ENCODE assay signal across 22 mouse cellular contexts in the genomic region with DNA sequence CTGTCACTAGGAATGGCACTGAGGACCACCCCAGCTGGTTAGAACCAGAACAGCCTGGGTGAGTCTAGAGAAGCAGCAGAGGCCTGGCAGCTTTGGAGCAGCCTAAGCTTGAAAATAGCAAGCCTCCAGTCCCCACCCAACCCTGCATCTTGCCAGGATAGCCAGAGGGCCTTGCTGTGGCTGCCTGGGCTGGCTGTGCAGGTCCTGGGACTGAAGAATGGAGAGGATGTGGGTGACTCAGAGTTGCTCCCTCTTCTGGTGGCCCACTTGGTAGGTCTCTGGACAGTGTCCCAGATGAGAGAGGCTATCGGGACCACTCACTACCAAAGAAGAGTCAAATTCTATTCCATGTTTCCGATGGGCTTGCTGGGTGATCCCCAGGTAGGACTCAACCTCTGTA. TPM values are rescaled to one million over a fixed set of nuclear protein-coding genes. Genes with fewer than 3 reads are reported as not detected.
DNase-seq lines count a peak whose midpoint lies in the region; ATAC-seq and TF ChIP-seq lines count a peak whose summit lies in the region.
"Had no signal": no experiment of that assay in that cellular context is flagged by ENCODE, and none has a peak within 500 bp of the region (broad histone marks: within the 10 kb centered on the region; RNA-seq: fewer than 3 reads in every experiment).

No protein-coding gene starts in this region.

- intact Hi-C loops in left cerebral cortex, postnatal 14 days (cut with DNase I) = no loop called here

- H3K9me3 ChIP-seq in ES-E14 (ENCODE audit: control insufficient read depth, insufficient read depth, low read depth, low read length) = no peaks in the 10 kb centered on the region
- H3K9me3 ChIP-seq in kidney, postnatal 0 days (replicated peaks; ENCODE audit: low read length) = no peaks in the 10 kb centered on the region
- H3K9me3 ChIP-seq: heart, embryonic 15.5 days; hindbrain, embryonic 12.5 days; neural tube, embryonic 12.5 days had no signal

- DNase-seq in layer of hippocampus, adult 2 months (ENCODE audit: low spot score in 2 of 2) = no peak
- no peak for DNase-seq in layer of hippocampus, postnatal 36 days
- peak; percentile 6 for DNase-seq in 3T3-L1 (ENCODE audit: low read depth, low spot score)
- peak; percentile 15 for DNase-seq in ES-E14 (ENCODE audit: low read depth, low spot score)
- no peak for DNase-seq in kidney, postnatal 0 days (ENCODE audit: low spot score)
- DNase-seq in left cerebral cortex, postnatal 14 days (ENCODE audit: low spot score in 2 of 2) = no peak
- DNase-seq: cerebellum, adult 11-12 months; gastrocnemius, adult 2 months; heart, adult 18-20 months; left cerebral cortex, postnatal 4 days; midbrain, embryonic 14.5 days; right cerebral cortex, postnatal 25 days had no signal

- TF ChIP-seq CTCF in layer of hippocampus, adult 2 months (conservative IDR thresholded peaks at IDR 0.05) = peak; percentile 34; the same call in 1 of the 2 replicates
- peak; percentile 53 for TF ChIP-seq CTCF in kidney, postnatal 0 days (IDR thresholded peaks at IDR 0.05; ENCODE audit: low read depth)

- in situ Hi-C loops in ES-E14 (cut with MboI; ENCODE audit: low sequenced_read_pairs in 2 of 2, unreplicated experiment in 2 of 2) = no loop called here

- no peak overlapping the region for H3K4me2 ChIP-seq in kidney, postnatal 0 days (ENCODE audit: low read length)
- H3K4me2 ChIP-seq: heart, embryonic 15.5 days; hindbrain, embryonic 12.5 days; neural tube, embryonic 12.5 days had no signal

- H3K4me3 ChIP-seq in layer of hippocampus, adult 2 months = no peak overlapping the region
- H3K4me3 ChIP-seq in ES-E14 (ENCODE audit: insufficient read depth in 1 of 2, low read depth in 1 of 2, low read length in 2 of 2, poor library complexity in 1 of 2, severe bottlenecking in 1 of 2) = no peak overlapping the region
- H3K4me3 ChIP-seq in kidney, postnatal 0 days (replicated peaks; ENCODE audit: low read depth, low read length) = no peak overlapping the region
- H3K4me3 ChIP-seq: gastrocnemius, adult 2 months; heart, embryonic 15.5 days; hindbrain, embryonic 12.5 days; neural tube, embryonic 12.5 days had no signal

- 93% methylated on average over 2 of the region's 2 CpGs for WGBS in kidney, postnatal 0 days

- H3K27ac ChIP-seq in layer of hippocampus, adult 2 months = no peak overlapping the region
- no peak overlapping the region for H3K27ac ChIP-seq in ES-E14 (ENCODE audit: insufficient read depth, low read depth, low read length, poor library complexity, severe bottlenecking)
- H3K27ac ChIP-seq in kidney, postnatal 0 days = no peak overlapping the region
- H3K27ac ChIP-seq: gastrocnemius, adult 2 months; heart, embryonic 15.5 days; hindbrain, embryonic 12.5 days; liver, embryonic 14.5 days; neural tube, embryonic 12.5 days had no signal

- no peak for ATAC-seq in kidney, postnatal 0 days (replicated peaks; ENCODE audit: low FRiP score, low read depth)
- no peak for ATAC-seq in cerebellum, adult (ENCODE audit: insufficient number of reproducible peaks, low FRiP score, low TSS enrichment)
- ATAC-seq: CD4-positive, CD25-positive, alpha-beta regulatory T cell, adult 4 months; forebrain, embryonic 16.5 days; Patski had no signal

- no peak overlapping the region for H3K9ac ChIP-seq in ES-E14 (ENCODE audit: insufficient read depth, low read depth, low read length, poor library complexity, severe bottlenecking)
- no peak overlapping the region for H3K9ac ChIP-seq in kidney, postnatal 0 days (ENCODE audit: low read depth, low read length)
- H3K9ac ChIP-seq: heart, embryonic 15.5 days; hindbrain, embryonic 12.5 days; liver, embryonic 14.5 days; neural tube, embryonic 12.5 days had no signal

- no peaks in the 10 kb centered on the region for H3K36me3 ChIP-seq in ES-E14 (ENCODE audit: control insufficient read depth, insufficient read depth, low read length, poor library complexity, severe bottlenecking)
- H3K36me3 ChIP-seq in kidney, postnatal 0 days (ENCODE audit: insufficient read depth, low read length) = no peaks in the 10 kb centered on the region
- H3K36me3 ChIP-seq: heart, embryonic 15.5 days; hindbrain, embryonic 12.5 days; neural tube, embryonic 12.5 days had no signal

- no peaks in the 10 kb centered on the region for H3K27me3 ChIP-seq in kidney, postnatal 0 days (ENCODE audit: insufficient read depth, low read length)
- H3K27me3 ChIP-seq: neural tube, embryonic 12.5 days; Patski had no signal

- no peaks in the 10 kb centered on the region for H3K4me1 ChIP-seq in ES-E14 (ENCODE audit: control insufficient read depth in 2 of 2, insufficient read depth in 2 of 2, low read length in 2 of 2, poor library complexity in 1 of 2)
- H3K4me1 ChIP-seq in kidney, postnatal 0 days (replicated peaks; ENCODE audit: insufficient read depth, low read length) = peaks cover 20% of the 10 kb centered on the region
- H3K4me1 ChIP-seq: heart, embryonic 15.5 days had no signal

TF ChIP-seq in ES-E14, 5 proteins besides CTCF, POLR2A, EP300 and RAD21:
- TF ChIP-seq HCFC1 (IDR thresholded peaks at IDR 0.05; ENCODE audit: borderline replicate concordance, insufficient read depth, low read length) (no peak), ZC3H11A (IDR thresholded peaks at IDR 0.05; ENCODE audit: borderline replicate concordance, low read depth, low read length) (no peak), MAFK (IDR thresholded peaks at IDR 0.05; ENCODE audit: insufficient read depth, low read depth, low read length) (no peak), ZNF384 (IDR thresholded peaks at IDR 0.05; ENCODE audit: low read depth, low read length) (no peak), CHD2 (IDR thresholded peaks at IDR 0.05; ENCODE audit: low read depth, low read length) (no peak)

RNA-seq across cellular contexts. Expression of a gene that starts 36.8 kb away (rescaled TPM):
- total RNA-seq in layer of hippocampus, adult 2 months (2021) = not detected
- not detected for total RNA-seq in layer of hippocampus, postnatal 36 days (2021)
- not detected in 2 replicates for total RNA-seq in ES-E14 (2012; rRNA removed)
- polyA plus RNA-seq in kidney, postnatal 0 days (2015; fragmentation: Nextera tagmentation; extraction: Ambion mirVana) = 0.07 TPM in 1 of 2 replicates, not detected in the other
- not detected for total RNA-seq in left cerebral cortex, postnatal 14 days (2021)
- total RNA-seq: gastrocnemius, adult 2 months; heart, adult 18-20 months; layer of hippocampus, postnatal 14 days; left cerebral cortex, postnatal 4 days had no signal
- polyA plus RNA-seq: CD4-positive, CD25-positive, alpha-beta regulatory T cell, adult 4 months; forebrain, embryonic 16.5 days; heart, embryonic 15.5 days; hindbrain, embryonic 12.5 days; liver, embryonic 14.5 days; midbrain, embryonic 14.5 days; neural tube, embryonic 12.5 days; Patski; testis, adult 2 months had no signal

Comparison
In these comparisons a context has a peak if more than half of its experiments do, and no peak if none do; other contexts are left out.
1. DNase-seq: peak in 3T3-L1 (single experiment) and ES-E14 (single experiment); none in layer of hippocampus, adult 2 months (0 of 2), layer of hippocampus, postnatal 36 days (0 of 2), kidney, postnatal 0 days (single experiment) and left cerebral cortex, postnatal 14 days (0 of 2).